Mouse (Mus musculus) urinary bladder, postnatal 0 days (tissue): Measurements from ENCODE around the gene Folr2. TPM values are rescaled to one million over a fixed set of nuclear protein-coding genes. Genes with fewer than 3 reads are reported as not detected.

Experiments
- microRNA-seq: library from miRNA; unstranded; fragments of <30 nt; microRNA quantifications from one replicate; pipeline ENCODE4, GENCODE M21; 2016
- polyA plus RNA-seq: library from polyadenylated mRNA; unstranded; fragments of >200 nt; fragmentation: Nextera tagmentation; extraction: Ambion mirVana; gene quantifications from 2 replicates; pipeline ENCODE4 v1.2.1, GENCODE M21; 2015

The Folr2 gene
- polyA plus RNA-seq: 8.9 and 41.0 TPM in 2 replicates

GRCm38 (mm10) chr7:101857094-101857493 lies at the start of gene Folr2:
Gene Folr2 (minus strand): TSS chr7:101857194.

DNA sequence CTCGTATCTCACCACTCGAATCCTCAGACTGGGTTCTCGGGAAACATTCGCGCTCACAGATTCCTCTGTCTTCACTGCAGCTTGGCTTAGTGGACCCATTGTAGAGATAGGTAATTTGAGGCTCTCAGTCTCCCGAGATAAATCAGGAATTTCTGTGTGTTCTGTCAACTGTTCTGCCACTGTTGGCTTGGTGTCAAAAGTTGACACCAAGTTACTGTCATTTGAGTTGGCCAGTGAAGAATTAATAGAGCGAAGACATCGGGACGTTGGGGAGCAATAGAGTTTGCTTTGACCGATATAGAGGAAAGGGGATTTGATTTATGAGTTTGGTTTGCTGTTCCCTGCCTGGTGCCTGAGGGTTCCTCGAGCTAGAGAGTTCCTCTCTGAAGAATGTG lies 49.3 kb upstream of the Folr2 start, which contains the start of gene Tomt:
TSS of gene Tomt (minus strand) at position 73 of the 395 bp plus-strand sequence.

GRCm38 (mm10) chr7:101905561-101906286 lies 48.7 kb upstream of the Folr2 start, which contains the start of gene Lamtor1:
Gene Lamtor1 (plus strand): TSS chr7:101905904.

DNA sequence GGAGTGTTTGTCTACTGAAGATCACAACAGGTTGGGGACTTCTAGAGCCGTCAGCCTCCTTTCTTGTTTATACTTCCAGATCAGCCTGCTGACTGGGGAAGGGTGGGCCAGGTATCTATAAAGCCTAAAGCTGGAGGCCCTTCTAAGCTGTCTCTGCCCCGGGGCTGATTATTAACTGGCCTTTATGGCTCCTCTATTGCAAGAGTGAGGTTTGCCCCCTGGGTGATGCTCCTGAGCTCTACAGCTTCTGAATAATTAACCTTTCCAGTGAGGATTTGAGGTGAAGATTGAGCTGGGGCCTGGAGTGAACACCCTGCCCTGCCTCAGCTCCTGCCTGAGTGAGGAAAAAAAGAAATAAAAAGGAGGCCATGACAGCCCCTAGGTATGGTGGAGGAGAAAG lies 13.6 kb upstream of the Folr2 start, which contains the start of gene Folr1:
TSS of gene Folr1 (minus strand) at position 160 of the 400 bp plus-strand sequence.

DNA sequence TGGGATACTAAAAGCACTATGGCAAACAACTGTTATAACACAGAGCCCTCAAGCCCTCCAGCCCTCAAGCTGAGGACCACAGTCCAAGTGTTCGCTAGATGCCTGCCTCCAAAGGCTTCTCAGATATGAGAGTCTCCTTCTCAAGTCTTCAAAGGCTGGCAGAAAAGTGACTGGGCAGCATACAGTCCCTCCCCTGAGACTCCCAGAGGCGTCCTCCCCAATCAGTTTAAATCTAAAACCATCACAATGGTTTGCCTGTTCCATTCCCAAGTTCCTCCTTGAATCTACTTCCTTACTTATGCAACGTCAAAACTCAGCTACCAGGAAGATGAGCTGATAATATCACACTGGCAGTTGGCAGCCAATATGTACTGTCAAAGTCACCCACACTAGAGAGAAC lies 6.4 kb upstream of the Folr2 start, which contains the start of gene Anapc15:
TSS of gene Anapc15 (plus strand) at position 301 of the 400 bp plus-strand sequence.

DNA sequence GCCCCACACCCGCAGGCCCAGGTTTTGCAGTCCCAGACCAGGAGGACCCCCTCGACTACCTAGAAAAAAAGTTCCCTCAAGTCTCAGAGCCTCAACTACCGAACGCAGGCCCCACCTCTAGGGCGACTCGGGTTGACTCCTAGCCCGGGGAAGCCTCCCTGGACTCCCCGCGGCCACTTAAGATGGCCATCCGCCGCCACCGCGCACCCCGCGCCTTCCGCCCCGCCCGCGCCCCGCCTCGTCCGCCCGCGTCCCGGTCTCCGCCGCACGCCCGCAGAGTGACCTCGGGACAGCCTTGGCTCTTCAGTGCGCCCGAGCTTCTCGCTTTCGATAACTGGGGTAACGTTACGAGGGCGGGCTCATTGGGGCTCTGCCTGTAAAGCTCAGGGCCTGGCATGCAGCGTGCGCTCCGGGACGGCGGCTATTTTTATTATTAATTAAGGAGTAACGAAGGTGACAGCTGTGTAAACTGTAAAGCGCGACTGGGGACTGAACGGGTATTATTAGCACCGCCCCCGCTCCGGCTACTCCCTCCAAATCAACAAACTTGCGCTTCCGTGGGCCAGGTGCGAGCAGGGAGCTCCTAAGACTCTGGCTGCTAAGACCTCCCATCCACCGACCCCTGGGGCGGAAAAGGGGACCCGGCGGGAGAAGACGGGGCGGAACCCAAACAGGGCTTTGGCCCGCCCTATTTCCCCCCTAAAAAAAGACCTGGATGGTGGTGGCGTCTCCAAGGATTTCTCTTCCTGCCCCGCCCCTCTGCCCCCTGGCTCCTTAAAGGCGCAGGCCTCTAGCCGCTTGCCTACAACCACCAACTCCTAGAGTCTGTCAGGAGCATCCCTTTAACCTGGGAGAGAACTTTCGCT lies 19.2 kb downstream of the Folr2 start, which contains the start of gene Inppl1:
TSS of gene Inppl1 (minus strand) at position 624 of the 866 bp plus-strand sequence.

DNA sequence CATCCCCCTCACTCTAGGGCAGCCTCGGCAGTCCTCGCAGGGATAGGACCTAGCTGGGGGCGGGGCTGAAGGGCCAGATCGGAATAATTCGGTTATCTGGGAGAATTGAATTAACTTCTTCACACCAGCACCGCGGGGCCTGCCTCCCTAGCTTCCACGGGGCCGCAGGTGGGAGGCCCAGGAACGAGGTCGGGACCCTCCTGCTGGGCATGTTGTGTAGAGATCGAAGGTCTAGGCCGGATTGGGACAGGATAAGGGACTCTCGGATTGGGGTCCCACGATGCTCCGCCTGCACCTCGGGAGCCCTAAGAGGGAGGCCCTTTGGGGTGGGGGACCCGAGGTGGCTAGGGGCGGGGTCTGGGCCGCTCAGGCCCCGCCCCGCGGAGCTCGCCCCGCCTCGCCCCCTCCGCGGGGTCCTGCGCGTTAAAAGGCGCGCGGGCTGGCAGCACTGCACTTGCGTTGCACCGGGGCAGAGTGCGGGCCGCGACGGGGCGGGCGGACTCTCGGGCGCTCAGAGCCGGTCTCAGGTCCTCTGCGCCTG lies 39.1 kb downstream of the Folr2 start, which contains the start of gene Phox2a:
TSS of gene Phox2a (plus strand) at position 453 of the 541 bp plus-strand sequence.

Small RNA genes within 50 kb of the gene (microRNA-seq; reads per million reads assigned to microRNA genes)
- not detected for gene Gm22655

Other genes starting within 250 kb of the Folr2 start
- 28.2 and 34.4 TPM in 2 replicates for gene Clpb, start 193.6 kb downstream of the Folr2 start, polyA plus RNA-seq
- gene Phox2a, start 38.9 kb downstream of the Folr2 start, polyA plus RNA-seq: 0.31 and 0.40 TPM in 2 replicates
- 18.1 and 21.6 TPM in 2 replicates for gene Inppl1, start 19.0 kb downstream of the Folr2 start, polyA plus RNA-seq
- gene Anapc15, start 6.5 kb upstream of the Folr2 start, polyA plus RNA-seq: 47.4 and 49.6 TPM in 2 replicates
- gene Folr1, start 13.6 kb upstream of the Folr2 start, polyA plus RNA-seq: 5.9 and 6.8 TPM in 2 replicates
- 127 and 137 TPM in 2 replicates for gene Lamtor1, start 48.7 kb upstream of the Folr2 start, polyA plus RNA-seq
- 0.06 and 0.19 TPM in 2 replicates for gene Tomt, start 49.2 kb upstream of the Folr2 start, polyA plus RNA-seq
- gene Lrrc51, start 76.7 kb upstream of the Folr2 start, polyA plus RNA-seq: 7.6 and 8.7 TPM in 2 replicates
- gene Numa1, start 76.9 kb upstream of the Folr2 start, polyA plus RNA-seq: 24.5 and 25.5 TPM in 2 replicates
- gene Il18bp, start 161.5 kb upstream of the Folr2 start, polyA plus RNA-seq: 1.2 and 1.7 TPM in 2 replicates
- 17.5 and 17.7 TPM in 2 replicates for gene Rnf121, start 208.3 kb upstream of the Folr2 start, polyA plus RNA-seq
- gene Xndc1, start 208.3 kb upstream of the Folr2 start, polyA plus RNA-seq: 7.7 and 8.1 TPM in 2 replicates
- 0.12 and 0.18 TPM in 2 replicates for gene Xntrpc, start 208.5 kb upstream of the Folr2 start, polyA plus RNA-seq
- 0.08 TPM in 1 of 2 replicates, not detected in the other for gene Trpc2, start 225.9 kb upstream of the Folr2 start, polyA plus RNA-seq
- gene Art1, start 244.5 kb upstream of the Folr2 start, polyA plus RNA-seq: 0.12 TPM in 1 of 2 replicates, not detected in the other